Mouse (Mus musculus) testis, adult 2 months (tissue): ENCODE data around the gene Lifr.

ENCODE experiments used
- CTCF ChIP-seq: fragments of 200-500 bp; IDR thresholded peaks from 2 replicates; pipeline ENCODE4 v1.5.1; 2012; ENCODE audit warnings: low read depth, mild to moderate bottlenecking, inconsistent platforms, low read length, moderate library complexity; ENCODE audit not compliant: control insufficient read depth, insufficient read depth, insufficient replicate concordance
- POLR2A ChIP-seq: fragments of 200-500 bp; IDR thresholded peaks from 2 replicates; pipeline ENCODE4 v1.6.1; 2012; ENCODE audit warnings: low read depth, mild to moderate bottlenecking, inconsistent platforms, low read length, moderate library complexity; ENCODE audit not compliant: control insufficient read depth

DNA sequence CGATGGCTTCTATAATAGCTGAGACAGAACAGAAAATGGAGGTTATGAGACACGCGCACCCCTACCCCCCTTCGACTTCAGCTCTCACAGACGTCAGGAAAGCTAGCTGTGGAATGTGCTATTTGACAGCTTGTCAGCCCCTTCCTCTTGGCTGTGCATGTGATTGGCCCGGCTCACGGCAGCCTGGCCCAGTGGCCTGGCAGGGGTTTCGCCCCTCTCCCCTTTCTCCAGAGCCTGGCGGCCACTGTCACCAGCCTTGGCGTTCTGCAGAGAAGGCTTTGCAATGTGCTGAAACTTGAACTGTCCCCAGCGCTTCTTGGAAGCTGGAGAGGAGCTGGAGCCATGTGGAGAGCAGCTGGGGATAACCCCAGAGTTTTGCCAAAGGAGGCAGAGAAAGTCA is 132.4 kb downstream of the Lifr start:
- no peak for TF ChIP-seq CTCF
- TF ChIP-seq POLR2A, result no peak
